Mouse (Mus musculus): Measurements from ENCODE around the gene Nprl3.

DNA sequence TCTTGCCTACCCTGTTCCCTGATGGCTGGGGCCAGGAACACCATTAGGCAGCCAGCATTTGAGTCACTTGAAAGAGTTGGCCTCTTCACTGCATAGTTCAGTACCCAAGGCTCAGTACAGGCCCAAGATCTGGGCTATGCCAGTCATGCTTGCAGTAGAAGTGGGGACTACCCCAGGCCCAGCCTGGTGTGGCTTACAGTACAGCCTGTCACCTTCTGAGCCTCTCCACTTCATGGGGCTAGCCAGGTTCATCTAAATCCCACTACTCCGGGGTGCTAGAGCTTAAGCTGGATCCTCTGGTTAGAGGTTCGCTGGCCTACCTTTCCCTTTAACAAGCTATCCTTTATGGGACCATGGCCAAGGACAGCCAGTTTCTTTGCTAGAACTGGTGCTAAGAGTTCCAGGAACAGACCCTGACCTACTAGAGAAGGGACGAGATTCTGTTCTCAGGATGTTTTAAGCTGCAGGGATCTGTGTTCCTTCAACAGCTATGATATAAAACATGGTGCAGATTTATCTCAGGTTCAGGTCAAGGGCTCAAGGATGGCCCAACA lies 39.1 kb downstream of the Nprl3 start:
- TF ChIP-seq GATA1 (IDR thresholded peaks at IDR 0.05; ENCODE audit: low read length) = no peak
- TF ChIP-seq TAL1 (IDR thresholded peaks at IDR 0.05; ENCODE audit: low read length) = no peak

Measured in erythroblast, embryonic 14.5 days (primary cell).